Mouse (Mus musculus): ENCODE measurements around the gene Cygb.
"Not testable (repeated sequence)": the region's sequence is repeated elsewhere in the genome, so short reads cannot be mapped to it uniquely, and the experiment has no call there.

Cygb gene

DNA sequence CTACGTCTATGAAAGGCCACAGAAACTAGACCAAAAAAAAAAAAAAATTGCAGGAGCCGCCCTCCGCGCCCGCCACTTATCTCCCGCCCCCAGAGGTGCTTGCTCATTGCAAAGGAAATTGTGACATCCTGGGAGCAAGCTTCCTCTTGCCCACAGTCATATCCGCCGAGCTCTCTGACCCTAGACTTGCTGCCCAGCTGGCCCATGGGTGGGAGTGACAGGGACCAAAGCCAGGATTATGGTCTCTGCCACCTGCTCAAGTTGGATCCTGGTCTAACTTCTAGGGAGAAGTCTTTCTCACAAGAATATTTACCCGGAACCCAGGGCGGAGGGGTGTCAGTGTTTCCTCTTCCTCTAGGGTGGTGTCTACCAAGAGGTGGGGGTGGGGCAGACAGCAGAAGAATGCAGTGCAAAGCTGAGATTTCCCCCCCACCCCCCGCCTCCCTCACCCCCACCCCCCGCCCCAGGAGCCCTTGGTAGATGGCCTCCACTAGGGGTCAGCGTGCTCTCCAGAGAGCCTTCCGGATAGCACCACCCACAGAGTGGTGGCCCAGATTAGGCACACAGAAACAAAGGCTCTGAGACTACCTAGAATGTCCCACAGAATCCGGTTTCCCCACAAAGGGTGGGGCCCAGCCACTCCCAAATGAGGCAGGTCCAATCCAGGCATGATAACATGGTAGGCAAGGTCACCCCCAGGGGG lies 38.2 kb downstream of the Cygb start:
- DNase-seq (ENCODE audit: low spot score), result peak; percentile 58

DNA sequence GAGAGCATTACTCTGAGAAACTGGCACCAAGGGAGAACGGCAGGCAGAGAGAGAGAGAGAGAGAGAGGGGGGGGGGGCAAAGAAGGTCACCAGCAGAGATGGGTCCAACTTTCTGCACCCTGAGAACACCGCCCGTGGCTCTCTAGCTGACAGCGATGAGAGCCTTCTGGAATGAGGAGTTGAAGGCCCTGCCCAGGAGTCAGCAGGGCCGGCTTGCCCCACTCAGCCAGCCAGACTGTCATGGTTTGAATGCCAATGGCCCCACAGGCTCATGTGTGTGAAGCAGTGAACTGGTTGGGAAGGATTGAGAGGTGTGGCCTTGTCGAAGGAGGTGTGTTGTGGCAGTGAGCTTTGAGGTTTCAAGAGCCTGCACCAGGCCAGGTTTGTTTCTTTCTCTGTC lies 40.9 kb downstream of the Cygb start:
- DNase-seq (ENCODE audit: low spot score), result no peak

DNA sequence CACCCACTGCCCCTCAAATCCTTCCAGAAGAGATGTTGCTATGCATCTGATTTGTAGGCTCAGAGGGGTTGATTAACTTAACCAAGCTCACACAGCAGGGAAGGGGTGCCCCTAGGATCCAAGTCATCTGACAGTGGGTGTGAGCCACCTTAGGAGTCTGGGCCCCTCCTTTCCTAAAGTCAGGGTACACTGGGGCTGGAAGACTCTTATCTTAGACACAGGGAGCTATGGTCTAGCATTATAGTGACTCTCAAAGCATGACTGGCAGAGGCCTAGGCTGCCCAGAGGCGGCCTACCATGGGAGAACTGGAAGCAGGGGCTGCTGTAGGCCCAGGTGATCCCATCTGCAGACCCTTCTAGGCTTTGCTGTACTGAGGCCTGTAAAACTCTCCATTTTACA lies 41.6 kb downstream of the Cygb start:
- DNase-seq (ENCODE audit: low spot score), result no peak

DNA sequence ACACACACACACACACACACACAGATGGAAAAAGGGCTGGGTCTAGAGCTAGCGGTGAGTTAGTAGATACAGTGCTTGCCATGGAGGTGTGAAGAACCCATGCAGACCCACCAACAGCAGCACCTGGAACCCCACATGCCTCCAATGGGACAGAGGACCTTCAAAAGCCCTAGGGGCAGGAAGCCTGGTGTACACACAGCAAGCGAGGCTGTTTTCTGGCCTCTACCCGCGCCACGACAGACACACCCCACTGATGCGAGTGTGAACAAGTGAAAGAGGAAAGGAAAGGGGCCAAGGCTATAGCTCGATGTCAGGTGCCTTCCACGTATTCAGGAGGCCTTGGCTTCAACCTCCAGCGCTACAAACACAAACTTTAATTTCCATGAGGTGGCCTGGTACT lies 42.2 kb downstream of the Cygb start:
- DNase-seq (ENCODE audit: low spot score), result no peak

DNA sequence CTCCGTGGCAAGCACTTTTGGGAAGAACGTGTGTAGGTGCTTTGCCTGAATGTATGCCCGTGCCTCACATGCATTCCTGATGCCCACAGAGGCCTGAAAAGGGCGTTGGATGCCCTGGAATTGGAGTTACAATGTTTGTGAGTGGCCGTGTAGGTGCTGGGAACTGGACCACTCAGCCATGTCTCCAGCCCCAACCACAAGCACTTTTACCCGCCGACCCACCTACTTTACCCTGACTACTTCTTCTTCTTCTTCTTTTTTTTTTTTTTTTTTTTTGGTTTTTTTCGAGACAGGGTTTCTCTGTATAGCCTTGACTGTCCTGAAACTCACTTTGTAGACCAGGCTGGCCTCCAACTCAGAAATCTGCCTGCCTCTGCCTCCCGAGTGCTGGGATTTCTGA lies 42.9 kb downstream of the Cygb start:
- not testable (repeated sequence) for DNase-seq (ENCODE audit: low spot score)

DNA sequence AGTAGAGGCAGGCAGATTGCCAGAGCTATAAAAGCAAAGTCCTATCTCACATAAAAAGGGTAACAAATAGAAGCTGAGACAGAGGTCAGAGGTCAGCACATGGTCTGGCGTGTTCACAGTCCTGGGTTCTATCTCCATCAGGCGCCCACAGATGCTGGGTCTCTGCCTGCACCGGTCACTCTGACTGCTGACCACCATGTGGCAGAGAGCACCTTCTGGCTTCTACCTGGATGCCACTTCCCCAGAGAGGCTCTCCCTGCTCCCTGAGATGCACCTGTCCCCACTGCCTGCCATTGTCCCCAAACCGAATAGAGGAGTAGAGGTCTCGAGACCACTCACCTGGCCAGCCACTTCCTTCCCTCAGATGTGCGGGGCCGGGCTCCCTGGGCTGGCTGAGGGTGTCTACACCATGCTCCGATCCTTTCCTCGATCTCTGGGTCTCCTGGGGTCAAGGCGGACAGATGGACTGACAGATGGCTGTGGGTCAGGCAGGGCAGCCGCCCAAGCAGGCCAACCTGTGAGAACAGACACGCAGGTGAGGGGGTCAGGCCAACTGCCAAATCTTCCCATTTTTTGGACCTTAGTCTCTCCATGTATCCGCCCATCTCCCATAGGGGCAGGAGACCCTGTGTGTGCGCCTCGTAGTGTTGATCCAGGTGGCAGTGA lies 44.0 kb downstream of the Cygb start:
- DNase-seq (ENCODE audit: low spot score), result no peak

DNA sequence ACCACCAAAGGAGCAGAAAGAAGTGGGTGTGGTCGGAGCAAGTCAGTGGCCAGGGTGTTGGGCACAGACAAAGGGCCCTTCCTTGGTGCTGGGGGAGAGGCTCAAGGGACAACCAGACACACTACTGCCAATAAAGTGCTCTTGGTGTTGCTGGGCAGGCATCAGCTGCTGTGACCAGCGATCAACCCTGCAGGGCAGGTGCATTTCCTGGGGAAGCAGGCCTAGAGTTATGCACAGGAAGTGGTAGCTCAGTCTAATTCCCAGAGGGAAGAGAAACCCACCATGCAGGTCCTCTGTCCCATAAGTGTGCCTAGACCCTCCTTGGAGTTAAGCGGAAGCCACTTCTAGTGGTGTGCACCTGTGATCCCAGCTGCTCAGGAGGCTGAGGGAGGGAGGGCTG lies 46.4 kb downstream of the Cygb start:
- no peak for DNase-seq (ENCODE audit: low spot score)

DNA sequence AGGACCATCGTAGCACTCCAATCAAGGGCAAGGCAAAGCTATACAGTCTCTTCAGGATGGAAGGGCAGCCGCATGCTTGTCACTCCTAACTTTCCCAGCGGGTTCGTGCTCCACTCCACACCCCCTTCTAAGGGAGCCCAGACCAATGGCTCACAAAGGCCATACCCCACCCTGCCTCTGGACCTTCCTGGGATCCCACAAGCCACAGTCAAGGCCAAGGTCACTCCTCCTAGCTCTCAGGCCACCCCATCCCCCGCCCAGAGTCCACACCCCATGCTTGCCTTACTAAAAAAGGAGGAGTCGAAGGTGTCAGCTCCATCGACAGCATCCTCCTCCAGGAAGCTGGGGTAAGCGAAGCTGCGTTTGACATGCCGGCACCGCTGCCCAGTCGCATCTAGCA lies 50.0 kb downstream of the Cygb start:
- no peak for DNase-seq (ENCODE audit: low spot score)

DNA sequence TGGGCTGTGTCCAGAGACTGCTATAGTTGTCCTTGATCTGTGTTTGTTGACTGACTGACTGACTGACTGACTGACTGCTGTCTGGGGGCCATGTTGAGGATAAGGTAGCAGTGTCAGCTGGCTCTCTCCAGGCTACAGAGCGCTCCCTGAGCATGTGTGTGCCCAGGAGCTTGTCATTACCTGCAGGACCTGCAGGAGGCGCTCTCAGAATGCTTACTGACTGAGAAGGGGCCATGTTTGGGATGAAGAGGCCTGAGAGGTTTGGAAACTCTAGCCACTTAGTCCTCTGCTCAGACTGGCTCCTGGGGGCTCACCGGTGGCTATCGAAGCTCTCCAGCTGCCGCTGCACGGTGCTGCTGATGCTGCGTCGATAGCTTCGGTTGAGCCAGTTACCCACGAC lies 50.8 kb downstream of the Cygb start:
- DNase-seq (ENCODE audit: low spot score), result peak; percentile 25

DNA sequence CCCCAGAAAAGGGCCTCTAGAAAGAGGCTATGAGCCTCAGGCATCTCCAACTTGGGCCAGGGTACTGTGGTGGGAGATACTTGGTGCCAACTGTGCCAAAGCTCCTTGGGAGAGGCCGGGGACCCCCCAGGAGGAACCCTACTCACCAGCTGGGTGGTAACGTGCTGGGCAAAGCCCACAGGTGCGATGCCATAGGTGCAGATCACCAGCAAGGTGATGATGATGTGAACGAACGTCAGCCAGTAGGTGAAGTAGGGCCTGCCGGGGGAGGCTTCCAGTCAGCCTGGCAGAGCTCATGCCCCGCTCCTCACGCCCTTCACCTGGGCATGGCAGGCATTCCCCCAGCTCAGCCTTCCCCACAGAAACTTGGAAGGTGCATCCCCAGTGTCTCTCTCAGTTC lies 52.1 kb downstream of the Cygb start:
- no peak for DNase-seq (ENCODE audit: low spot score)

DNA sequence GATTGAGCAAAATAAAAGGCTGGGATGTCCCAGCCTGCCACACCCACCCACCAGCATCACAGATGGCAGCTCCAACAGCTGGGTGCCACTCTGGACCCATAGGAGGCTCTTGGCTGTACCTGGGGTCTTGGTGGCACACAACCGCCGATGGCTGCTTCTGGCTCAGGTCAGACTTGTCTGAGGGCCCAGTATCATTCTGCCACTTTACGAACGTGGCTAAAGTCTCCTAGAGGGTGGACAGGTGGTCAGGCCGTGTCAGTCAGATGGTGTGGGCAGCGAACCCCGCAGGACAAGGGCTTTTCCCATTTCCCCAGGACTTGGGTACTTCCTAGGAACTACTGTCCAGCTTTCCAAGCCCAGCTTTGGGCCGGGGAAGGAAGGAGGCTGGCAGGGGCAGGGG lies 52.9 kb downstream of the Cygb start:
- no peak for DNase-seq (ENCODE audit: low spot score)

DNA sequence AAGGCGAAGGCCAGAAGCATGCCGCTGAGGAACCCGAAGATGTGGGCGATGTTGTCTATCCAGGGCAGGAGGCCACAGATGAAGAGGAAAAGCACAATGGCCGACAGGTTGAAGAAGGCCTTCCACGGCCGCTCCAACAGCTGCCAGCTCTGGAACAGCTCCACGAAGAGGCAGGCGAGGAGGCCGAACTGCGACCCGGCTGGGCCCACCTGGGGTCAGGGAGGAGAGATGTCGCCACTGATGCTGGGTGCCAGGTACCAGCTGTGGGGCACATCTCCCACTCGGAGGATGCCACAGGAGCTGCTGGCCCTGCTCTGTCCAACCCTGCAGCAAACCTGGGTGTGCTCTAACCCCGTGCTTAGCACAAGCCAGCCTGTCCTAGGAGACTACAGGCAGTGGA lies 54.9 kb downstream of the Cygb start:
- no peak for DNase-seq (ENCODE audit: low spot score)

DNA sequence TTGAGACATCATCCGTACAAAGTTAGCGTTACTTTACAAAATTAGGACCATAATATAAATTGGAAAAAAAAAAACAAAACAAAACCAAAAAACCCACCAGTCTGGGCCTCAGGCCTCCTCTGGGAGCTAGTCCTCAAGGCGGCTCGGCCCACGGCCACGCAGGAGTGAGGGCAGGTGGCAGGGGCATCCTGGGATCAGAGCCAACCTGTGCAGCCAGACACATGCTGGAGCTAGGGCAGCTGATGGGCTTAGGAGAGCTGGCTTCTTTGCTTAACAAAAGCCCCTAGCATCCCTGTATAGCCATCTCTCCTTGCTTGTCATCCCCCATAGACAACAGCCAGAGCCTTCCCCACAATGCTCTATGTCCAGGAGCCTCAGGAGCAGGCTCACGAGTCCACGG lies 55.9 kb downstream of the Cygb start:
- DNase-seq (ENCODE audit: low spot score), result no peak

DNA sequence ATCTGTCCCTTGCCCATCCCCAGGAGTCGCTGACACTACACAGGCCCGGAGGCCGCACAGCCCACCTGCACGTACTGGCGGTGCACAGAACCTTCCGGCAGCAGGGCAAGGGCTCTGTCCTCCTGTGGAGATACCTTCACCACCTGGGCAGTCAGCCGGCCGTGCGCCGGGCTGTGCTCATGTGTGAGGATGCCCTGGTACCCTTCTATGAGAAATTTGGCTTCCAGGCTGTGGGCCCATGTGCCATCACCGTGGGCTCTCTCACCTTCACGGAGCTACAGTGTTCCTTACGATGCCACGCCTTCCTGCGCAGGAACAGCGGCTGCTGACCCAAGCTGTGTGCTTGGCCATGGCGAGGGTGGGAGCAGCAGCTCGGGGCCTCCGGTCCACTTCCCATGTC lies 57.3 kb downstream of the Cygb start:
- DNase-seq (ENCODE audit: low spot score), result no peak

Data from urinary bladder, postnatal 14 days (tissue).